Mouse (Mus musculus) lung, postnatal 25 days (tissue): ENCODE results near the gene Ebf1.
A peak's percentile ranks its signal among the peaks of the same experiment; 100 is the strongest.

Experiments used
- DNase-seq: peaks from one replicate; pipeline ENCODE4 v3.0.0; 2022; ENCODE audit warnings: low spot score

The Ebf1 gene

GRCm38 (mm10) chr11:44954362-44954761 lies 337.2 kb downstream of the Ebf1 start:
- DNase-seq, result no peak

GRCm38 (mm10) chr11:44962746-44963440 lies 345.8 kb downstream of the Ebf1 start:
- DNase-seq, result no peak

- DNase-seq, result no peak
Observed at GRCm38 (mm10) chr11:44969011-44969410, 351.9 kb downstream of the Ebf1 start.

DNA sequence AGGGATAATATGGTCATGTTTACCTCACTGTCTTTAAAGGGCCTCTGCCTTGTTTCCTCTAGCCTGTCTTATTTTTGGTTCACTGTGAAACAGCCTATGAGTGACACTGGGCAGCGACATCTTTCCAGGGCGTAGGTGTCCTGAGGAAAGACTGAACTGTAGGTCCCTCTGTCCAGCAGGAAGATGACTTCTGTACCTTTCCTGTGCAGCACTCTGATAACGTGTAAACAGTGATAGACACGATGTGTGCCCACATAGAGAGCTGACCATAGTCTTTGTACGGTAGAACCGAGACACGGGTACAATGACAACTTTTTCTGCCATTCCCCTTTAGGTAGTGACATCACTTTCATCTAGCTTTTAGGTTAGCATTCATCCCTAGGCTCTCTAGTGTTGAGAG lies 357.2 kb downstream of the Ebf1 start:
- no peak for DNase-seq

DNA sequence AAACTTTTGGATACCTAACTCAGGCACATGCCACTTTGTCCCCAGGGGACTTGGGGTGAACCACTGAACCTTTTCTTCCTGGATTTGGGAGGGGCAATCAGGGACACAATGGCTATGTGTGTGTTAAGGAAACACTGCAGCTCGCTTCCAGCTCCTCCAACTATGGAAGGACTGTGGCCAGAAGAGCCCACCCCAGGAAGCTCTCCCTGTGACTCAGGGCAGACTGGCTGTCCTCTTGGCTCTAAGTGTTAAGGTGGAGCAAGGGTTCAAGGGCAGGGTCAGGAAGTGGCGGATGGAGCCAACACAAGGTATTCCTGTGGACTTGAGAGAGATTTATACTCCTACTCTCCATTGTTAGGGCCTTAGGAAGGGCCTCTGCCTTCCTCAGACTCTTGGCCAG lies 358.0 kb downstream of the Ebf1 start:
- DNase-seq, result peak; percentile 6

DNA sequence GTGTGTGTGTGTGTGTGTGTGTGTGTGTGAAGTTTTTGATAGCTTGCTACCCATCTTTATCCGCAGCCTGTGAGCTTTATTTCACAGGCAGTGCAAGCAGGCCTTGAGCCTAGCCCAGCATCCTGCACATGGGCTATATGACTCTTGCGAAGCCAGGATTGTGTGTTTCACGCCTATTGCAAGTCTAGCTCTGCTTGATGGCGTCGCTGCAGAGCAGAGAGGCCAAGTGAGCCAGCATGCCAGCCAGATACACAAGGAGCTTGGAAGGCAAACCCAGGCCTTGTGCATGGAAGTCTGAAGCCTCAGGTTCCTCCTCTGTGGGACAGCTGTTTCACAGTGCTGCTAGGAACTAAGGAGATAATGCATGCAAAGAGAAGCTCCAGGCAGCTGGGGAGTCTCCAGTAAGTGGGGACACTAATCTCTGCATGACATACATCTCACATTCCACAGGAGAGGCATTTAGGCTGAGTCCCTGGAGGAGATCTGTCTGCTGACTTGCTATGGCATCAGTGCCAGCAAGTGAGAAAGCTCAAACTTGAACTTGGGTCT lies 359.2 kb downstream of the Ebf1 start:
- no peak for DNase-seq

DNA sequence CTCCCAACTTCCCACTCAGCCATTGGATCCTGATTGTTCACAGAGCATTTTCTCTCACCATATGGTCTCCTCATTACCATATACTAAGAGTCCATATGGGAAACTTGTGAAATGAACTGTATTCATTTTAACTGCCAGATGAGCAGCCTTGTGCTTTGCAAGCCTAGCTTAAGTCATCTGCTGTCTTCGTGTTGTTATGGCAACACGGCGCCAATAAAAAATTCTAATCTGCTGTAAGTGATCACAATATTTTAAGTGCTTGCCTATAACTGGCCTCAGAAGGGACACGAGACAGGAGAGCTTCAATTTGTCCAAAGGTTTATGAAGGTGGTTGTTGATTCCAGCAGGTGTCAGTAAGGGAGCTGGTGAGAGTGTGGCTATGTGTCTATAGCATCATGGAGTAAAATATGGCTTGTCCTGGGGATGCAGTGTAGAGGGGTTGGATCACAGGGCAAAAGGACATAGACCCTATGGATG lies 360.8 kb downstream of the Ebf1 start:
- DNase-seq, result no peak

DNA sequence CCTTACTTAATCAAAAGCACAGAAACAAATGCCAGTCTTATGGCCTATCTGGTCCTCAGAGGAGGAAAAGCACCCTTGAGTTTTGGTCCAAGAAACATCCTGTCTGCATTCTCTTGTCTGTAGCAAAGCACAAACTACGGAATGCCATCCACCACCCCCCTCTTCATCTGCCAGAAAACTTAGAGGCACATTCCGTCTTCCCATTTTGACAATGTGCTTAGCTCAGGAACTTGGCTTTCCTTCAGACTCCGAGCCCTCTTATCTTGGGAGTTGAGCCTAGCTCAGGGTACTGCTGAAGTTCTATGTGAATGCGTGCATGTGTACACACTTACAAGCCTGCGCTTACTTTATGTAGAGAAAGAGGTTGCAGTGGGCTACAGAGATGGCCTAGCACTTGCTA lies 362.3 kb downstream of the Ebf1 start:
- DNase-seq, result peak; percentile 1

- no peak for DNase-seq
Observed at GRCm38 (mm10) chr11:44982225-44982624, 365.1 kb downstream of the Ebf1 start.

DNA sequence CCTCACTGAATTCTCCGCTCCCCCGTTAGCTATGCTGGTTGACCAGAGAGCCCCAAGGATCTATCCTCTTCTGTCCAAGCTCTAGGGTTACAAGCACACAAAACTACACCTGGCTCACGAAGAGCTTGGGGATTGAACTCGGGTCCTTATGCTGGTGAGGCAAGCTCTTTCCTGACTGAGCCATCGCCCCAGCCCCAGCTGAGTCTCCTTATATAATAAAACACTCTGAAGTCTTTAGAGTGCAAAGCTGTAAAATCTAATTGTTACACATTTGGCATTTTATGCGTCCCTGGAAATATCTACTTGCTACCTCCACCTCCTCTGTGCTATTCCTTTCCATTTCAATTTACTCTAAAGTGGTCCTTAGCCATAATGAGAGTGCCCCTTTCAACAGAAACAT lies 366.8 kb downstream of the Ebf1 start:
- DNase-seq, result no peak

GRCm38 (mm10) chr11:44984381-44984780 lies 367.3 kb downstream of the Ebf1 start:
- peak; percentile 13 for DNase-seq

- no peak for DNase-seq
Observed at GRCm38 (mm10) chr11:44987796-44988195, 370.7 kb downstream of the Ebf1 start.

DNA sequence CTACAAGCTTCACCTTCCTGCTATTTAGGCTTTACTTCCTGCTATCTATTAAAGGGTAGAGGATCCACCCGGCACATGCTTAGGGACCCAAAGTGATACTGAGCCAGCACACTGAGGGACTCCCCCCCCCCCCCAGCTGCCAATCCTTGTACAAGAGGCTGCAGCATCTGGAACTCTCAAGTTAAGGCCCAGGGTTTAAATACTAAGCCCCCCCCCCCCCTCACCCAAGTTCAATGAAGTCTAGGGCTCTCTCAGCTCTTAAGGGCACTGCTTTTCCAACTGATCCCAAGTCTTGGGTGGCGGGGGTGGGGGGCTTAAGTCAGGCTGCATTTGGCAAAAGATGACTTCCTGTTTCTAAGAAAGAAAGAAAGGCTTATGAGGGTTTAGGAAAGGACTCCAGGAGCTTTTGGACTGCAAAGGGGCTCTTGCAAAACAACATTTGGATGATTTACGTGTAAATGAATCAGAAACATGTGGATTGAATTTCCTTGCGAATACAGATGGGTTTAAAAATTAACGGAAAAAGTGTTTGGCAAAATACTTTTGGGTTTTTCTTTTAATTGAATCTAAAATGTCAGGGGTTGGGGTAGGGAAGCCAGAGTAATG lies 385.7 kb downstream of the Ebf1 start:
- no peak for DNase-seq

DNA sequence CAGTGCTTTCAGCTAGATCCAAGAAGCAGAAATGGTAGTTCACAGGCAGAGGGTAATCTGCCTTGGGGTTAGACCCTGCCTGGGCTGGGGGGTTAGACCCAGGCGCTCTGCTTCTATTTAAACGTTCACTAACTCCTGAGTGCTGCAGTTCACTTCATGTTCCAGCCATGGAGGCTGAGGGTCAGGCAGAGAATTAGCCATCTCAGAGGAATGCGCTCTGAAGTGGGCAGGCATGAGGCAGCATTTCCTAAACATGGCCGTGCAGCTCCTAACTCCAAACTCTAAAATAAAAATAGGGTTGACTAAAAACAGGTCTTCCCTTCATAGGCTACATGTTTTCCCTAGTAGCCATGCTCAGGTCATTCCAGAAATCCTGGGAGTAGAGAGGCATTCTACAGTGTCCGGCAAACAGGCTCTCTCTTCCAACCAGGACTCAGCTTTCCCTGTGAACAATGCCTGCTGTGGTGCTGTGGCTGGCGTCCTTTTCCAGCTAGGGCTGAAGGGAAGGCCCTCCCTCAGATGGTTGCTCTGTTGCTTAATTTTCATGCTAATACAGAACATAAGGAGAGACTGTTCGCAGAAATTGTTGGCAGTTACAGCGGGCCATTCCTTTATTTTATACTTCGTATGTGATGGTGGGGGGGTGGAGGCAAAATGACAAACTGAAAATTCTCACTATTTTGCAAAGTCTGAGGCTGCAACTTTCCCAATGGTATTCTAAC lies 386.8 kb downstream of the Ebf1 start:
- DNase-seq, result no peak

GRCm38 (mm10) chr11:45007311-45007710 lies 390.2 kb downstream of the Ebf1 start:
- no peak for DNase-seq

GRCm38 (mm10) chr11:45008078-45008477 lies 391.0 kb downstream of the Ebf1 start:
- DNase-seq, result peak; percentile 59

- DNase-seq, result no peak
Observed at GRCm38 (mm10) chr11:45008760-45009159, 391.6 kb downstream of the Ebf1 start.

DNA sequence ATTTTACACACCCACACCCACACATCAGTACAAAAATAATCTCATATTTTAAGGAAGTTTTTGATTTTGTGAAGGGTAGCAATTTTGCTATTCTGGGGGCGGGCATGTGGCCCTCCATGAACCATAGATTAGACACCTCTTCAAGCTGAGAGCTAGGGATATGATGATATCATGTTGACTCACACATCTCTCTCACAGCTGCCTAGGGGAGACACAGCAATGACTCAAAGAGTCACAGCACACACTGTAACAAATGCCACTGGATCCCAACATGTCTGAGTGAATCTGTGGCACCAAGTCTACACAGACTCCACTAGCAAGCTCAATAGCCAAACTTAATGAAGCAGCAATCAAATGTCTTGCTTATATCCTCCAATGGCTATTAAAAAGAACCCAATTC lies 395.0 kb downstream of the Ebf1 start:
- no peak for DNase-seq

DNA sequence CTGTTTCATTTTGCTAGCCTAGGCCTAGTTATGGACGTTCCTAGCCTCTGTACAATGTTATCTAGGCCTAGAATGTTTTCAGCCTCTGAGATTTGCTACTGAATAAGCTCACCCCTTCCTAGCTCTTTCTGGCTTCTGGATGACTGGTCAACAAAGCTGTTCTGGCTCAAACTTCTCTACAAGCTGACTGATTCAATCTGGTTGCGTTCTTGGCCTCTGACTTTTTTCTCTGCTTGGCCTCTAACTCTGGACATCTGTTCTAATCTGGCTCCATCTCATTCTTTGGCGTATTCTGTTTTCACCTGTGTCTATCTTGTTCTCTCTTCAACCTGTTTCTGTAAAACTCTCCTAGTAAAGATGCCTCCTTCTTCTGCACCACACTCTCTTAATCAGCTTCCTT lies 400.4 kb downstream of the Ebf1 start:
- peak; percentile 4 for DNase-seq

DNA sequence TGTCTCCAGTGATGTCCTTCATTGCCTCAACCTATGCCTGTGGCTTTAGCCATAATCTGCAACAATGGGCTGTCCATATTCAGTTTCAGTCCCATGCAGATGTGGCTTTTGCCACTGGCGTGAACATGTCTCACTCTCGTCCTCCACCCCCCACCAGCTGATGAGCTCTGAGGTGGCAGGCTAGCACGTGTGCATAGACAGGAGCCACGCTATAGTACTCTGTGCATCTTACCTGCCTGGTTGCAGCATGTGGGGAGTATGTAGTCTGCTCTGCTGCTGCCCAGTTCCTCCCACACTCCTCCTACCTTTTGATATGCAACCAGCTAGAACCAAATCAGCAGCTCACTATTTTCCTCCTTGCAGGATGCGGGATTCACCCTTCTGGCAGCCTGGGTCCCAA lies 408.9 kb downstream of the Ebf1 start:
- DNase-seq, result no peak

DNA sequence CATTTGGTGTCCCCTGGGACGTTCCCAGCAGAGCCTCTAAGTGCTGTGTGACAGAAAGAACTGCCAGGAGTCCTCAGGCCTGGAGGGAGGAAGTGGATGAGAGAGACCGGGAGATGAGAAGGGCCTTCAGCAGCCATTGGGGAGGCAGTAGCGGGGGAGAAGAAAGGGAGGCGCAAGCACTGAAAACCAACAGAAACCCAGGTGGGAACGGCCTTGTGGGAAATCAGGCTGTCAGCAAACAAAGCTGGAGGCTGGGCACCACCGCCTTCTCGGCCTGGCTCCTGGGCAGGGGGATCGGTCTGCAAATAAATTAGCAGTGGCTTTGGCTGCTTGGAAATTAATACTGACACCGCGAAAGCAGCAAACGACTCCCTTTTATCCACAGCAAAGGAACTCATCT lies 409.6 kb downstream of the Ebf1 start:
- DNase-seq, result no peak

DNA sequence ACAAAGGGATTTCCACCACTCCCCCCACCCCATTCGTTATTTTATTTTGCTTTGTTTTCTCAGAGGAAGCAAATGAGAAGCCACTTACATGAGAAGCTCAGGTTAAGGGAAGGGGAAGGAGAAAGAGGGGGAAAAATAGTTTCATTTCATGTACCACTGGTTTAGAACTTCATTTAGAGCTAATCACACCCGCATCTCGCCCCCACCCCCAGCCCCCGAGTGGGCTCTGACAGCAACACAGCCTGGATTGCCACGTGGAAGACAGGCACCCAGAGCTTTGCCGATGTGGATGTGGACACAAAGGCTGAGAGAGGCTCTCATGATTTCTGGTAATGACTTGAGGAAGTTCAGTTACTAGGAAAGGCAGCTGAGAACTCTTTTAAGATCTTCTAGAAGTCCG lies 410.0 kb downstream of the Ebf1 start:
- DNase-seq, result no peak
